Mouse (Mus musculus): ENCODE data around the gene Dyrk1a. TPM values are rescaled to one million over a fixed set of nuclear protein-coding genes. Genes with fewer than 3 reads are reported as not detected.

Dyrk1a gene
- total RNA-seq, 1 experiment = 33.2 TPM

- Histone ChIP-seq H3K36me3 (ENCODE audit: control insufficient read depth, insufficient read depth, low read length, poor library complexity, severe bottlenecking) (no peaks in the 10 kb centered on the region), H3K4me1 (ENCODE audit: control insufficient read depth in 2 of 2, insufficient read depth in 2 of 2, low read length in 2 of 2, poor library complexity in 1 of 2) (peaks cover 0 to 3% of the 10 kb centered on the region in 2 experiments; a peak in 1 of 4 replicates), H3K9me3 (ENCODE audit: control insufficient read depth, insufficient read depth, low read depth, low read length) (no peaks in the 10 kb centered on the region), H3K4me3 (ENCODE audit: insufficient read depth in 1 of 2, low read depth in 1 of 2, low read length in 2 of 2, poor library complexity in 1 of 2, severe bottlenecking in 1 of 2) (no peak overlapping the region), H3K9ac (ENCODE audit: insufficient read depth, low read depth, low read length, poor library complexity, severe bottlenecking) (no peak overlapping the region), H3K27ac (ENCODE audit: insufficient read depth, low read depth, low read length, poor library complexity, severe bottlenecking) (no peak overlapping the region)
- in situ Hi-C loops (cut with MboI; ENCODE audit: low sequenced_read_pairs in 2 of 2, unreplicated experiment in 2 of 2) = no loop called here
- no peak for TF ChIP-seq HCFC1 (IDR thresholded peaks at IDR 0.05; ENCODE audit: borderline replicate concordance, insufficient read depth, low read length)
- no peak for TF ChIP-seq CHD2 (IDR thresholded peaks at IDR 0.05; ENCODE audit: low read depth, low read length)
- no peak for TF ChIP-seq ZNF384 (IDR thresholded peaks at IDR 0.05; ENCODE audit: low read depth, low read length)
- no peak for TF ChIP-seq ZC3H11A (IDR thresholded peaks at IDR 0.05; ENCODE audit: borderline replicate concordance, low read depth, low read length)
- TF ChIP-seq MAFK (IDR thresholded peaks at IDR 0.05; ENCODE audit: insufficient read depth, low read depth, low read length) = no peak
- peak; percentile 51 for DNase-seq (ENCODE audit: low read depth, low spot score)
These were observed 159.4 kb downstream of the Dyrk1a start for GRCm38 (mm10) chr16:94729236-94729635.

DNA sequence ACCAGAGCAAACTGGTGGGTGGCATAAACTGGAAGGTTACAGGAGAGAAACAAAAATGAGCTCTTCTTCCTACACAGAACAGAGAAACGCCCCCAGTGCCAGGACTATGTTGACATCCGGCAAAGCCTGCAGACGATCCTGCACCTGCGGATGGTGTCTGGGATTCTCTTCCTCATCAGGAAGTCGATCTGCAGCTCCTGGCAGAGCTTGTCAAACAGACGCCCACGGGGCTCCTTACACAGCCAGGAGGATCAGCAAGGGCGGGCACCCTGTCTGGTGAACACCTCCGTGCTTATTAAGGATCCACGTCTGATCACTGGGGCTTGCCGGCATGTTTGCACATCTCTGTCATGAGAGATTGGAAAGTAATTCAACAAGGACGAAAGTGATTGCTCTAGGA lies 161.2 kb downstream of the Dyrk1a start:
- H3K9me3 ChIP-seq (ENCODE audit: control insufficient read depth, insufficient read depth, low read depth, low read length) = no peaks in the 10 kb centered on the region
- H3K9ac ChIP-seq (ENCODE audit: insufficient read depth, low read depth, low read length, poor library complexity, severe bottlenecking) = no peak overlapping the region
- no peak overlapping the region for H3K27ac ChIP-seq (ENCODE audit: insufficient read depth, low read depth, low read length, poor library complexity, severe bottlenecking)
- TF ChIP-seq ZC3H11A (IDR thresholded peaks at IDR 0.05; ENCODE audit: borderline replicate concordance, low read depth, low read length) = no peak
- TF ChIP-seq HCFC1 (IDR thresholded peaks at IDR 0.05; ENCODE audit: borderline replicate concordance, insufficient read depth, low read length) = no peak
- no peak for TF ChIP-seq MAFK (IDR thresholded peaks at IDR 0.05; ENCODE audit: insufficient read depth, low read depth, low read length)
- no peak for TF ChIP-seq CHD2 (IDR thresholded peaks at IDR 0.05; ENCODE audit: low read depth, low read length)
- no peak for TF ChIP-seq ZNF384 (IDR thresholded peaks at IDR 0.05; ENCODE audit: low read depth, low read length)
- H3K4me1 ChIP-seq (ENCODE audit: control insufficient read depth in 2 of 2, insufficient read depth in 2 of 2, low read length in 2 of 2, poor library complexity in 1 of 2) = peaks cover 0 to 2% of the 10 kb centered on the region in 2 experiments; a peak in 2 of 4 replicates
- no peak for DNase-seq (ENCODE audit: low read depth, low spot score)
- H3K4me3 ChIP-seq (ENCODE audit: insufficient read depth in 1 of 2, low read depth in 1 of 2, low read length in 2 of 2, poor library complexity in 1 of 2, severe bottlenecking in 1 of 2) = no peak overlapping the region
- in situ Hi-C loops (cut with MboI; ENCODE audit: low sequenced_read_pairs in 2 of 2, unreplicated experiment in 2 of 2) = no loop called here
- H3K36me3 ChIP-seq (ENCODE audit: control insufficient read depth, insufficient read depth, low read length, poor library complexity, severe bottlenecking) = no peaks in the 10 kb centered on the region

- Histone ChIP-seq H3K36me3 (ENCODE audit: control insufficient read depth, insufficient read depth, low read length, poor library complexity, severe bottlenecking) (no peaks in the 10 kb centered on the region), H3K9ac (ENCODE audit: insufficient read depth, low read depth, low read length, poor library complexity, severe bottlenecking) (no peak overlapping the region), H3K9me3 (ENCODE audit: control insufficient read depth, insufficient read depth, low read depth, low read length) (no peaks in the 10 kb centered on the region), H3K4me3 (ENCODE audit: insufficient read depth in 1 of 2, low read depth in 1 of 2, low read length in 2 of 2, poor library complexity in 1 of 2, severe bottlenecking in 1 of 2) (no peak overlapping the region), H3K27ac (ENCODE audit: insufficient read depth, low read depth, low read length, poor library complexity, severe bottlenecking) (no peak overlapping the region), H3K4me1 (ENCODE audit: control insufficient read depth in 2 of 2, insufficient read depth in 2 of 2, low read length in 2 of 2, poor library complexity in 1 of 2) (peaks cover 0 to 5% of the 10 kb centered on the region in 2 experiments; a peak in 2 of 4 replicates)
- in situ Hi-C loops (cut with MboI; ENCODE audit: low sequenced_read_pairs in 2 of 2, unreplicated experiment in 2 of 2) = no loop called here
- DNase-seq (ENCODE audit: low read depth, low spot score) = no peak
- TF ChIP-seq ZNF384 (IDR thresholded peaks at IDR 0.05; ENCODE audit: low read depth, low read length) (no peak), MAFK (IDR thresholded peaks at IDR 0.05; ENCODE audit: insufficient read depth, low read depth, low read length) (no peak), ZC3H11A (IDR thresholded peaks at IDR 0.05; ENCODE audit: borderline replicate concordance, low read depth, low read length) (no peak), HCFC1 (IDR thresholded peaks at IDR 0.05; ENCODE audit: borderline replicate concordance, insufficient read depth, low read length) (no peak), CHD2 (IDR thresholded peaks at IDR 0.05; ENCODE audit: low read depth, low read length) (no peak)
These were observed 165.7 kb downstream of the Dyrk1a start for GRCm38 (mm10) chr16:94735472-94735871.

DNA sequence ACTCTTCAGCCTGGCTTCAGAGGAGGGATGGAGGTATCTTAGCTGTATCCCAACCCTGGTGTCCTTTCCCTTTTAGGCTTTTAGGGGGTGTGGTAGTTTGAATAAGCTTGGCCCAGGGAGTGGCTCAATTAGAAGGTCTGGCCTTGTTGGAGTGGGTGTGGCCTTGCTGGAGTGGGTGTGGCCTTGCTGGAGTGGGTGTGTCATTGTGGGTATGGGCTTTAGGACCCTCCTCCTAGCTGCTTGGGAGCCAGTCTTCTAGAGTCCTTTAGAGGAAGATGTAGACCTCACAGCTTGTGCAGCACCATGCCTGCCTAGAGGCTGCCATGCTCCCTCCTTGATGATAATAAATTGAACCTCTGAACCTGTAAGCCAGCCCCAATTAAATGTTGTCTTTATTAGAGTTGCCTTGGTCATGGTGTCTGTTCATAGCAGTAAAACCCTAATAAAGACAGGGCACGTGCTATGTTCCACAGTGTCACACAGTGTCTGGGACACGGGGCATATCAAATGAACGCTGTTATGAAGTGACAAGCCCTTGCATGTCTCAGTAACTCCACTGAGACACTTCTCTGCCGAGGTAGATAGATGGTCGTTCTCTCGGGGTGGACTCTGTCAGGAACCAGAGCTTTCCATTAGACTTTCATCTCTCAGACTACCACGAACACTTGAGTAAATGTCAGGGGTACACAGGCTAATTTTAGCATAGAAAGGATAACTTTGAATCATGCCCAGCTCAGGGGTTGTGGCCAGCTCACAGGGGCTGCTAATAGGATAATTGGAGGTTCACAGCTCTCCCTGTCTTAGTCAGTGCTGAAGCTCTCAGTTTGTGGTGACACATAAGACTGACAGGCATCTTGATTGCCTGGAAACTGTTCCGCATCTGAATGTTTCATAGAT lies 166.9 kb downstream of the Dyrk1a start:
- H3K27ac ChIP-seq (ENCODE audit: insufficient read depth, low read depth, low read length, poor library complexity, severe bottlenecking) = no peak overlapping the region
- peak; percentile 58 for DNase-seq (ENCODE audit: low read depth, low spot score)
- H3K4me3 ChIP-seq (ENCODE audit: insufficient read depth in 1 of 2, low read depth in 1 of 2, low read length in 2 of 2, poor library complexity in 1 of 2, severe bottlenecking in 1 of 2) = no peak overlapping the region
- in situ Hi-C loops (cut with MboI; ENCODE audit: low sequenced_read_pairs in 2 of 2, unreplicated experiment in 2 of 2) = no loop called here
- H3K4me1 ChIP-seq (ENCODE audit: control insufficient read depth in 2 of 2, insufficient read depth in 2 of 2, low read length in 2 of 2, poor library complexity in 1 of 2) = peaks cover 0 to 5% of the 10 kb centered on the region in 2 experiments; a peak in 2 of 4 replicates
- H3K9me3 ChIP-seq (ENCODE audit: control insufficient read depth, insufficient read depth, low read depth, low read length) = no peaks in the 10 kb centered on the region
- no peaks in the 10 kb centered on the region for H3K36me3 ChIP-seq (ENCODE audit: control insufficient read depth, insufficient read depth, low read length, poor library complexity, severe bottlenecking)
- TF ChIP-seq ZNF384 (IDR thresholded peaks at IDR 0.05; ENCODE audit: low read depth, low read length) (no peak), ZC3H11A (IDR thresholded peaks at IDR 0.05; ENCODE audit: borderline replicate concordance, low read depth, low read length) (no peak), HCFC1 (IDR thresholded peaks at IDR 0.05; ENCODE audit: borderline replicate concordance, insufficient read depth, low read length) (no peak), CHD2 (IDR thresholded peaks at IDR 0.05; ENCODE audit: low read depth, low read length) (no peak), MAFK (IDR thresholded peaks at IDR 0.05; ENCODE audit: insufficient read depth, low read depth, low read length) (no peak)
- H3K9ac ChIP-seq (ENCODE audit: insufficient read depth, low read depth, low read length, poor library complexity, severe bottlenecking) = no peak overlapping the region
